Mouse (Mus musculus) liver, postnatal 0 days (tissue): ENCODE results near the gene Kcnip1.

Source experiments
- CTCF ChIP-seq: sonication (generic); IDR thresholded peaks from 2 replicates; pipeline ENCODE4 v1.5.1; 2016; ENCODE audit warnings: antibody characterized with exemption, low read depth
- EP300 ChIP-seq: IDR thresholded peaks from 2 replicates; pipeline ENCODE4 v1.6.1; 2016; ENCODE audit warnings: antibody characterized with exemption, low read depth, mild to moderate bottlenecking

DNA sequence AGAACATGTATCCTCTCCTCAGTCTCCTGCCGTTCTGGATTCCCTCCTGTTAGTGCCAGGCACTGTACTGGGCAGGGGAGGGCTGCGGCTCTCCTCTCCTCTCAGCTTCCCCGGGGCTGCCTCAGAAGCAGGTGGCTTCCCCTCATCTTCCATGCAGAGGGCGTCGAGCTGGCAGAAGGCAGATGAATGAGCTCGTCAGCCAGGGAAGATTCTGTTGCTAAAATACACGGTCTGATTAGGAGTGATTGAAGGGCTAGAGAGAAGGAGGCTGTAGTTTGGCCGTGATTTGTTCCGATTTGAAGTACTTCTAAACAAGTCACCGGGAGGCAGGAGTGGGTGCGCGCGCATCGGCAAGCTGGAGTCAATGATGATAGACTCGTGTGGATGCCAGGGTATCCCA, 236.3 kb downstream of the Kcnip1 start:
- no peak for TF ChIP-seq CTCF
- no peak for TF ChIP-seq EP300
